Mouse (Mus musculus) gastrocnemius, postnatal 14 days (tissue): Measurements from ENCODE around the gene Sh3bgrl3. TPM values are rescaled to one million over a fixed set of nuclear protein-coding genes. Genes with fewer than 3 reads are reported as not detected.
"Not testable (repeated sequence)": the region's sequence is repeated elsewhere in the genome, so short reads cannot be mapped to it uniquely, and the experiment has no call there.

Experiments
- DNase-seq: peaks from one replicate; pipeline ENCODE4 v3.0.0; 2021; ENCODE audit warnings: mixed read lengths
- intact Hi-C: fragments of 180-260 bp; cut with DNase I; formaldehyde crosslinking; loops from one replicate; pipeline ENCODE4 v1.15.1; 2025; ENCODE audit warnings: low total_unique reads
- long read RNA-seq, 2 experiments: library from polyadenylated mRNA; stranded (forward); transcript quantifications; one replicate each; pipeline ENCODE4 v2.0.0; 2021
- total RNA-seq, 2 experiments: library from RNA; stranded (reverse); gene quantifications; 2 replicates each; pipeline ENCODE4 v1.2.3; 2021

Sh3bgrl3 gene
- 10 to 100 TPM; 30.4 to 37.5 TPM for total RNA-seq
- long read RNA-seq, experiment 1, transcript Sh3bgrl3-201 (3 exons, 743 nt): major isoform, 26 of 28 reads
- long read RNA-seq, experiment 1, partial matches to known transcripts: 1 of 28 reads
- long read RNA-seq, experiment 1, other reads (novel, unspliced or antisense): 0 of 28 reads
- long read RNA-seq, experiment 2, transcript Sh3bgrl3-201 (3 exons, 743 nt): major isoform, 18 of 19 reads
- long read RNA-seq, experiment 2, partial matches to known transcripts: 1 of 19 reads
- long read RNA-seq, experiment 2, other reads (novel, unspliced or antisense): 0 of 19 reads

DNA sequence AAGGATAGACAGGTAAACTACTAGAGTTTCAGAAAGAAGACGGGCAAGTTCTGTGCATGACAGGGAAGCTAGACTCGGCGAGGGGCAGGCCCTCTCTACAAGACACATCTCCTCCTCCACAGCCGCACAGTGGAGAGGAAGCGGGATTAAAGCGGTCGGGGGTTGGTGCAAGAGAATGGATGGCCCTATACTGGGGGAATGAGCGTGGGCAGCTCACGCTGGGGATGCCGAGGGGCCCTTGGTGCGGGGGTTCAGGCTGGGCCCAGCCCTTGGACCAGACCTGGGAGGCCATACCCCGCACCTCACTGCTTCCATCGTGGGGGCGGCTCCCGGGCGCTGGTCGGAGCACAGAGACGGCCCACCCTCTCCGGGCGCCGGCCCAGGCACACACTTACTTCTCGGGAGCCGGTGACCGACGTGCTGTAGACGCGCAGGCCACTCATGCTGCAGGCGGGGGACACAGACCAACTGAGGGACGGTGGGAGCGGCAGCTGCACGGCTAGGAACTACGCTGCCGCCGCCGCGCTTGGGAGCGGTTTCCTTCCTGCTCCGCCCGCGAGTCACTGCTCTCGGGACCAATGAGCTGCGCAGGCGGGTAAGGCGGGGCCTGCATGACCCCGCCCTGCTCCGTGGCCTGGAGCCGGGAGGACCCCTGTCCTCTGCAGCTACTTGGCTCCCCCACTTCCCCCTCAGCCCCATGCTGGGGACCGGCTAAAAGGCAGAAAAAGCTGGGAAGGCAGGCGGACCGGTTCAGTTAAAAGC, at the start of gene Sh3bgrl3:
Gene Sh3bgrl3, minus strand, starts transcription at position 569 of the 762 bp plus-strand sequence.
- intact Hi-C loops: no loop called here
- peak; percentile 88 for DNase-seq

GRCm38 (mm10) chr4:134172391-134172790, 43.8 kb upstream of the Sh3bgrl3 start:
- intact Hi-C loops: no loop called here
- DNase-seq: no peak

GRCm38 (mm10) chr4:134166906-134167305, 38.3 kb upstream of the Sh3bgrl3 start:
- DNase-seq: no peak
- intact Hi-C loops: no loop called here

DNA sequence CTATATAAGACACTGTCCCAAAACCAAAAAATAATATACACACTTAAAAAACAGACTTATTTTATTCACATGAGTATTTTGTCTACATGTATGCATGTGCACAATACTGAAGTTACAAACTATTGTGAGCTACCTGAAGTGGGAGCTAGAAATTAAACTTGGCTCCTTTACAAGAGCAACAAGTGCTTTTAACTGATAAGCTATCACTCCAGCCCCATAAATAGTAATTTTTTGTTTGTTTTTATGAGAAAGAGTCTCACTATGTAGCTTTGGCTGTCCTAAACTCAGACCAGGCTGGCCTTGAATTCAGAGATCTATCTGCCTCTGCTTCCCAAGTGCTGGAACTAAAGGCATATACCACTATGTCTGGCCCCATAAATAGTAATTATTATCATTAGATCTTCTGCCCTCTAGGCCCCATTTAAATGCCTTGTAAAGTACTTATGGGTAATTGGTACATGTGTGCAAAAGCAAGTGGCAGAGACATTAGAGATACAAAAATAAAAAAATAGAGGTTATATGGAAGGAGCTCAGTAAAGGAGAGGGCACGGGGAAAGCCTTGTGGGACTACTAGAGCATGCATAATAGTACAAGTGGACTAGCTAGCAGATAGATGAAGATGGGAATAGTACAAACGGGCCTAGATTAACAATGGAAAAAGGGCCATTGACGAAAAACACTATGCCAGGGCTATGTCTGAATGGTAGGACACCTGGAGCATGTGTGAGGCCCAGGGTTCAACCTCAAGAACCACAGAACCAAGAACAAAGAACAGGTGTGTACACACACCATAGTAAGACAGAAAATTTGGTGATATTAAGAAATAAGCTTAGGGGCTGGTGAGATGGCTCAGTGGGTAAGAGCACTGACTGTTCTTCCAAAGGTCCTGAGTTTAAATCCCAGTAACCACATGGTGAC, 37.2 kb upstream of the Sh3bgrl3 start:
- no peak for DNase-seq
- intact Hi-C loops: no loop called here

- intact Hi-C loops: no loop called here
- no peak for DNase-seq
Measured at GRCm38 (mm10) chr4:134165024-134165423, 36.4 kb upstream of the Sh3bgrl3 start.

- intact Hi-C loops: no loop called here
- no peak for DNase-seq
Measured at GRCm38 (mm10) chr4:134164591-134164990, 36.0 kb upstream of the Sh3bgrl3 start.

- intact Hi-C loops: not testable (repeated sequence)
- DNase-seq: peak; percentile 39
Measured at GRCm38 (mm10) chr4:134160071-134160470, 31.5 kb upstream of the Sh3bgrl3 start.

GRCm38 (mm10) chr4:134158774-134159173, 30.2 kb upstream of the Sh3bgrl3 start:
- DNase-seq: no peak
- intact Hi-C loops: no loop called here

DNA sequence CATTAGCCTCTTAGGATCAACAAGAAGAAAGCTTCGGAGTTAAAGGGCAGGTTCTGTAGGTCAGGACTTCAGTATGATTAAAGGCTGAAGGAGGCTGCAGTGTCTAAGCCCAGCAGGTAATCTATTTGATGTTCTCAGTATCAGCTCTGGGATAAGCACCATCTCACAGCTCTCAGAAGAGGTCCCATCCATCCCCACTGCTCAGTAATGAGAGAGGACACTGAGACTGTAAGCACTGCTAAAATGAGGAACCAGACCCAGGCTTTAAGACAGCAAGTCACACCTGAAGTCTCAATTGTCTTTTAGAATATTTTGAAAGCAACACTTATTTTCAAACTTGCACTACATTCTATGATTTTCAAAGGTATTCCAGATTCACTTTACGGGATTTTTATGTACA, 29.0 kb upstream of the Sh3bgrl3 start:
- DNase-seq: no peak
- intact Hi-C loops: no loop called here

- intact Hi-C loops: no loop called here
- DNase-seq: peak; percentile 61
Measured at GRCm38 (mm10) chr4:134156744-134157143, 28.2 kb upstream of the Sh3bgrl3 start.

GRCm38 (mm10) chr4:134155961-134156465, 27.4 kb upstream of the Sh3bgrl3 start:
- intact Hi-C loops: no loop called here
- no peak for DNase-seq

DNA sequence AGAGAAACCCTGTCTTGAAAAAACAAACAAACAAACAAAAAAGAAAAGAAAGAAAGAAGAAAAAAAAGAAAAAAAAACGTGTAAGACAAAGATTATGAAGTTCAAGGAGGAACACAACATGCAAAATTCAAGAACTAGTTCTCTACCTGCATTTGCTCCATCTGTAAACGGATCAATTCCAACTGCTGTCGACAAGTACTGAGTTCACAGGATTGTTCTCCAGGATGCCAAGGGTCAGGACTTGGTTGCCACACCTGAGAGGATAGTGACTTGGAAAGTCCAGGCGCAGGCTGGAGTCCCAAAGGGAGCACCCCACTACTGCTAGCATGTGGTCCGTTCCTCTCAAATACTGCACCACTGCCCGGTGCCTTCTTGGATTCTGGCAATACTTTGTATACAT, 26.9 kb upstream of the Sh3bgrl3 start:
- intact Hi-C loops: no loop called here
- DNase-seq: no peak

DNA sequence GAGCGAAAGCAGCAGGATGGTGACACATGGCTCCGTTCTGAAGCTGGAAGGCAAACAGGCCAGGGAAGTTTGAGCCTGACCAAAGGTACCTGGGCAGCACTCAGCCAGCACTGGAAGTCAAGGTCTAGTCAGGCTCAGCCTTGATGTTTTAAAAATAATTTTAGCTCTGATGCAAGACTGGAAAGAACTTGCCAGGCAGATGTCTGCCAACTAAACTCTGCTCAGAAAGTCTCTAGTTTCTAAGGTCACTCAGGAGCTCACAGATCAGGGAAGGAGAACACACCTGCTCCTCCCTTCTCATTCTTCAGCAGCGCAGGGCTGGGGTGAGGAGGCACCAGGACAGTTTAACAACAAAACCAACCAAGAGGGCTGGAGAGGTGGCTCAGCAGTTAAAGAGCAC, 25.8 kb upstream of the Sh3bgrl3 start:
- DNase-seq: peak; percentile 40

GRCm38 (mm10) chr4:134153656-134154055, 25.1 kb upstream of the Sh3bgrl3 start:
- no peak for DNase-seq
- intact Hi-C loops: no loop called here

More for the DNA sequence above, 25.8 kb upstream of the Sh3bgrl3 start:
- intact Hi-C loops: no loop called here

DNA sequence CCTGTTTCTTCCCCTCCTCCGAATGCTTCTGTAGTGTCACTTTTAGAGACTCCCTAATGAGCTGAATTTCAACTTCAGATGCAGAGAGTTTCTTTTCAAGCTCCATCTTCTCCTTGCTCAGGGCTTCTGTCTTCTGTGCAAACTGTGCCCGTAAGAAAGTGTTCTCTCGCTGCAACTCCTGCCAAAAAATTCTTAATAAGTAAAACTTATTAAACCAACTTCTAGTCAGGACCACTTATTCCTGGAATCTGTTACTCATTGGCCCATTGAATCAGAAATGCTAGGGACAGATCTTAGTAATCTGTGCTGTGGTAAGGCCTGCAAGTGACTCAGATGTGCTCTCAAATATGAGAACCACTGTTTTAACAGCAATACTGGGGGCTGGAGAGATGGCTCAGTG, 23.5 kb upstream of the Sh3bgrl3 start:
- no peak for DNase-seq
- intact Hi-C loops: no loop called here

DNA sequence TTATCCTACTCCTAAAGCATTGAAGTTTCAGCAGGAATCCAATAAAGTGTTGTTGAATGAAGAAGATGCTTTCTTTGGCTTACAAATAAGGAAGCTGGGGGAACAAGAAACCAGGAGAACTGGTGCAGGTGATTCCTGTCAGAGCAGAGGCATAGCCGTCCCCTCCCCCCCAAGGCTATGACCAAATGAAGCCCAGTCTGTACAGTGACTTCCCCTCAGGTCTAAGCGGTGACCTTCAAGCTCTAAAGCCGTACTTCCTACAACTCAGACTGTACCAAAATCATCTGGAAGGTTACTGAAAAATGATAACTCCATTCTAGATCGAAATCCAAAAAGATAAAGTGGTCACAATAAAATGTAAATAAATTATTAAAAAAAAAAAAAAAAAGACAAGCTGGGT, 20.8 kb upstream of the Sh3bgrl3 start:
- DNase-seq: no peak
- intact Hi-C loops: no loop called here

- intact Hi-C loops: not testable (repeated sequence)
Measured at GRCm38 (mm10) chr4:134144297-134144696, 15.7 kb upstream of the Sh3bgrl3 start.

GRCm38 (mm10) chr4:134138857-134139256, 10.3 kb upstream of the Sh3bgrl3 start:
- intact Hi-C loops: no loop called here
- DNase-seq: no peak

More at GRCm38 (mm10) chr4:134144297-134144696, 15.7 kb upstream of the Sh3bgrl3 start:
- peak; percentile 36 for DNase-seq

DNA sequence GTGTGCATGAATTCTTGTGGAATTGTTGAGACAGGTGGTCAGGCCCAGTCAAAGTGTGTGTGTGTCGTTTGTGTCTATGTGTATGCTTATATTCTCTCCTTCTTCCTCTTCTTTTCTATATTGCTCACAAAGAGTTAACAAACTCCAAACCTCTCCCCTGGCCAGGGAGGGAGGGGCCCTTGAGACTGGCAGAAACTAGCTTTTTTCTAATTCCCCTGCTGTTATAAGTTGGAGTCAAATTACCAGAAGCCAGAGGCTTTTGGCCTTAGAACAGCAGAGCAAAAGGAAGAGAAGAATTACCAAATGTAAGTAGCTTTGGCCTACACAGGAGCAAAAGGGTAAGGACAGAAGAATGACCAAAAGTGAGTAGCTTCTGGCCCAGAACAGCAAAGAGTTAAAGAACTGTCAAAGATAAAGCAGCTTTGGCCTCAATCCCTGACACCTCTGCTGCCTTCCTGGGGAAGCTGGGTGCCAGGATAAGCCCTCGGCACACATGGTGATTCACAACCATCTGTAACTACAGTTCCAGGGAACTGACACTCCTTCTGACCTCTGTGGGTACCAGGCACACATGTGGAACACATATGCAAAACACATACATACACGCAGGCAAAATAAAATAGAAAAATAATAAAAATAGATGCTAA, 7.8 kb upstream of the Sh3bgrl3 start:
- intact Hi-C loops: no loop called here

More for the DNA sequence above, 7.8 kb upstream of the Sh3bgrl3 start:
- DNase-seq: no peak
